Mouse (Mus musculus) T-helper 1 cell (primary cell): ENCODE results near the gene Mapk13.
"Not testable (repeated sequence)": the region's sequence is repeated elsewhere in the genome, so short reads cannot be mapped to it uniquely, and the experiment has no call there.

Experiments
- in situ Hi-C: fragments of 300-600 bp; cut with MboI, MseI; formaldehyde crosslinking; loops from one replicate; pipeline ENCODE4 v1.15.1; 2025; ENCODE audit warnings: high pct_unique_total_duplicates

Mapk13 gene

GRCm38 (mm10) chr17:28769121-28769874 is at the start of gene Mapk13:
Mapk13 (plus strand) TSS chr17:28769297.
- in situ Hi-C loops: no loop called here

DNA sequence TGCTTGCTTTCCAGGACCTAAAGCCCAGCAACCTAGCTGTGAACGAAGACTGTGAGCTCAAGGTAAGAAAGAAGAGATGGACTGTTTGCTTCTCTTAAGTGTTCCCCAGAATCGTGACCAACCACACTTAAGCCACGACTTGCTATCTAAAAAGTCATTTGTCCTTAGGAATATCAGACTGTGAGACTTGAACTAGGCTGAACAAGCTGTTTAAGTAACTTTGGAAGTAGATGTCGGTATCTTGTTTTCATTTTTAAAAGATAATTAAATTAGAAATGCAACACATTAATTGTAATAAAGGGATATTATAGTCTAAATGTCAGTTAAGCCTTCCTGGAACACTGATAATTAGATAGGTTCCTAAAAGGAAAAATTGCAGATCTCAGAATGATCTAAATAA is 43.3 kb upstream of the Mapk13 start, which contains the start of gene AC170998.1:
Gene AC170998.1 (plus strand): TSS at position 301 of the 400 bp plus-strand sequence.
- in situ Hi-C loops: no loop called here

DNA sequence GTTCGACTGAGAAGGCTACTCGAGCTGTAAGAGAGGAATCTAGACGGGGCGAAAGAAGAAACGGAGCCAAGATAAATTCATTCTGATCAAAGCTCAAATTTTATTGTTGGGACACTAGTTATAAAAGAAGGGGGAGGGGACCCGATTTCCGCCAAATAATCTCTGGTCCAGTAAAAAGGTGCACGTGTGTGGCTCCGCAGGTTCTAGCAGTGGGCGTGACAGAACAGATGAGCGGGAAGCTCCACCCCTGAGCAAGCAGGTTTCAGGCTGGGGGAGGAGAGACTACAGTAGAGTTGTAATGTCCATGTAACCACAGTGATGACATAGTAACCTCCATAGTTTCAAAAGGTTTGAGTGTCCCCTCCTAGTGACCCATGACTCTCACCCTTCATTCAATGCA is 41.6 kb upstream of the Mapk13 start:
- in situ Hi-C loops: not testable (repeated sequence)

- in situ Hi-C loops: loop anchor here (5.0 kb wide), 1 partner anchor 68 kb away; no protein-coding TSS in a partner anchor
Observed at GRCm38 (mm10) chr17:28735317-28736105, 33.6 kb upstream of the Mapk13 start.

DNA sequence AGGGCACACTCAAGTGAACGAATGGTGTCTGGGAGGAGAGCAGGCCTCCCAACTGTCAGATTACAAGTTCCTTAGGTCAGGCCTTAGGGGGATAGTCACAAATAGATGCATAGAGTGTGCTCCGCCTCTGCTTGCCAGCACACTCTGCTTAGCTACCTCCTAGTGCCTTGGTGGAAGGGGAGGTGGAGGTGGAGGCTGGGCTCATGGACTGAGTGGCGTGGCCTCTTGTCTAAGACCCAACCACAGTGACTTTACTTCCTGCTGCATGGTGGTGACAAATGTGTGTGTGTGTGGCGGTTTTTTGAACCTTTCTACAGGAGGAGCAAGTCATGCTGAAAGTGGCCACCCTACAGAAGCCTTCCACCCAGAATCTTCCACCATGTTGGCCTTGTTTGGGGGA is 32.6 kb upstream of the Mapk13 start:
- in situ Hi-C loops: loop anchor here (5.0 kb wide), 1 partner anchor 69 kb away; no protein-coding TSS in a partner anchor

DNA sequence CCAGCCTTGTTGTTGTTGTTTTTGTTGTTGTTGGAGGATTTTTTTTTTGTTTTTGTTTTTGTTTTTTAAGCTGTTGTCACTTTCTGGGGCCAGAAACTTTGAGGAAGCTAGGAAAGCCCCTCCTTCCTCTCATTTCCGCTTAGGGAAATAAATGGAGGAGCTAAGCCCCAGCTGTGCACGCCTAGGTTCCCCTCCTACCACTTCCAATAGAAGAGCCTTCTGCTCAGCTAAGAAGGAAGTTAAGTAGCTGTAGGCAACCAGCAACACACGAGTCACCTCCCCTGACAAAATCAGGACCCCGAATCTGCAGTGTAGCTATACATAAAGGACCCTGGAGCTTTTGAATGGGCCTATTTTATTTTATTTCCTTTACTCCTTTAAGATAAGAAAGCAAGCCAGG is 31.1 kb upstream of the Mapk13 start:
- in situ Hi-C loops: loop anchor here (5.0 kb wide), 1 partner anchor 71 kb away; no protein-coding TSS in a partner anchor

- in situ Hi-C loops: loop anchor here (5.0 kb wide), 1 partner anchor 72 kb away; no protein-coding TSS in a partner anchor
Observed at GRCm38 (mm10) chr17:28739244-28739643, 29.9 kb upstream of the Mapk13 start.

DNA sequence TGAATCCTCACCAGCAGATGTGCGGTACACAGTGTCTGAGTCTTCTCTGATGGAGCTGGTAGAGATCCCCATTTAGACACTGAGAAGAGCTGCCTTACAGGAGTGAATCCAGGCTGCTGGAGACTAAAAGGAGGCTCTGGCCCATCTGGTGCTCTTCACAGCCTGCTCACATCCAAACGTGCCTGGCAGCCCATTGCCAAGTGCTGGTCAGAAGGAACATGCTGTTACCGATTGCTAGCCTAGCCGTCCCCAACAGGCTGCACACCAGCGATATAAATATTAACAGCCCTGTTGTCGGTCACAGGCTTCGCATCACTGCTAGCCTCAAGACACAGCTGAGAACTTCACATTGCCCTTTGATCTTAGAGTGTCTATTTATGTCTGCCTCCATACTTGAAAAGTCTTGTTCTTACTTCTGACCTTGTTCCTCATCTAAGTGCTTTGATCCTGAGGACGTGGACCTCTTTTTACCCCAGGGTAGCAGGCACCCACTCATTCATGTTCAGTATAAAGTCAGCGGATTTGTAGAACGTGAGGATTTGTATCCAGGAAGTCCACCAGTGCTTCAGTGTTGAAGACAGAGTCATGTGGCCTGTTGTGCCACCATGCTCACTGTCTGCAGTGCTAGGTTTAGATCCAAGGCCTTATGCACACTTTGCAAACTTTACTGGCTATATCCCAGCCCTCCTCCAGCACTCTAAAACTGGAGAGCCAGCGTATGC is 25.8 kb upstream of the Mapk13 start:
- in situ Hi-C loops: no loop called here

DNA sequence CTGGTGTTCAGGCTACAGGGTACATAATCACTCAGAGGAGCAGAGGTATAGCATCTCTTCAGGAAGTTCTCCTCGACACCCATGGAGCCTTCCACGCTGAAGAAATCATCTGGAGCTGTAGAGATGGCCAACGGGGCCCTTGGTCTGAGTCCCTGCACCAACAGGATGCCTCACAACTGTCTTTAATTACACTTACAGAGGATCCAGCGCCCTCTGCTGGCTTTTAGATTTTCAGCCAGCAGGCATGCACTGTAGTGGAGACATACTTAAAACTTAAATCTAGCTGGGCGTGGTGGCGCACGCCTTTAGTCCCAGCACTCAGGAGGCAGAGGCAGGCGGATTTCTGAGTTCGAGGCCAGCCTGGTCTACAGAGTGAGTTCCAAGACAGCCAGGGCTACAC is 25.2 kb upstream of the Mapk13 start:
- in situ Hi-C loops: no loop called here

DNA sequence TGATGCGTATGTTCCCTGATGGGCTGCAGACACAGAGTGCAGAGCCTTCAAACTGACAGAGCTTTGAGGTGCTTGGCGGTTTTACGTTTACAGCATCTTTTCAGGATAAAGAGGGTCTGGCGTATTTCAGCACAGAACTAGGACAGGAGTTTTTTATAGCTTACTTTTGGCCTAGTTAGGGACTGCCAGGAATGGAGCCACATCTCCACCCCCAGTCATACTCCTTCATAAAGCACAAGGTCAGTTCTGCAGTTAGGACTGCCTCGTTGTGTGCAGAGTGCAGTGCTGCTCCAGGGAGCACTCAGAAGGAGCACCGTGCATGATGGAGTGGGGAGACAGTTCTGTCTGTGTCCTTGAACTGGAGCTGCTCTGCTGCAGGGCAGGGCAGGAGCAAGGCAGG is 23.3 kb upstream of the Mapk13 start:
- in situ Hi-C loops: no loop called here

DNA sequence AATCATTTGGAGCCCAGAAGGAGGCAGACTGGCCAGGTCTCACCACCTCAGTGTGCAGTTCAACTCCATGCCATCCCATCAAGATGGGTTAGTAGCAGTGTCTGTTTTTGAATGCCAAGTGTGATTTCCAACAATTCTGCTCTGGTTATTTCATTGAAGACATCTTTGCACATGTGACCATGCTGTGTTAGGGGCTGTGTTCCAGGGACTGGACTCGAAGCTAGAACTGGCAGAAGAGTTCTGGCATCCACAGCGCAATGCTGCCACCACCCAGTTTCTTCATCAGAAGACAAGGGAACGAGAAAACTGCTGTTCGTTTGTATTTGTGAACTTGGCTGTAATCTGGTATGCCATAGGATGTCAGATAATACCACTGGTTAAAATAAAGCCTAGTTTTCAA is 21.1 kb upstream of the Mapk13 start:
- in situ Hi-C loops: no loop called here

DNA sequence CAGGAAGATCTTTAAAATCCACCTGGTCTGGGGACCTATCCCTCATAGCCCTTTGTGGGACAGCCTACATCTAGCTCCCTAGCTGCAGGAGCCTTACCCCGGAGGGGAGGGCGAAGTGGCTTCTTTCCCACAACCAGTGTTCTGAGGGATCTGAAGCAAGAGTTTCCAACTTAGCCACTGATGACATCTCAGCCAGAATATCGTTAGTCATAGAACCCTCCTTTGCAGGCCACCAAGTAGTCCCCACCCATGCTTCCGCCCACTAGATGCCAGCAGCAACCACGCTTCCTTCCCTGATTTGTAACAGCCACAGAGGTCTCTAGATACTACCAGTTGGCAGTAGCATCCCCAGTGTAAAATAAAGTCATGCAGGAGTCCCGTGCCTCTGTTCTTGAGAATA is 18.5 kb upstream of the Mapk13 start:
- in situ Hi-C loops: no loop called here

GRCm38 (mm10) chr17:28756447-28756846 is 12.7 kb upstream of the Mapk13 start:
- in situ Hi-C loops: loop anchor here (5.0 kb wide), 1 partner anchor 81 kb away; no protein-coding TSS in a partner anchor

- in situ Hi-C loops: loop anchor here (5.0 kb wide), 1 partner anchor 80 kb away; no protein-coding TSS in a partner anchor
Observed at GRCm38 (mm10) chr17:28757470-28757869, 11.6 kb upstream of the Mapk13 start.

GRCm38 (mm10) chr17:28760736-28761312 is 8.3 kb upstream of the Mapk13 start:
- in situ Hi-C loops: no loop called here

DNA sequence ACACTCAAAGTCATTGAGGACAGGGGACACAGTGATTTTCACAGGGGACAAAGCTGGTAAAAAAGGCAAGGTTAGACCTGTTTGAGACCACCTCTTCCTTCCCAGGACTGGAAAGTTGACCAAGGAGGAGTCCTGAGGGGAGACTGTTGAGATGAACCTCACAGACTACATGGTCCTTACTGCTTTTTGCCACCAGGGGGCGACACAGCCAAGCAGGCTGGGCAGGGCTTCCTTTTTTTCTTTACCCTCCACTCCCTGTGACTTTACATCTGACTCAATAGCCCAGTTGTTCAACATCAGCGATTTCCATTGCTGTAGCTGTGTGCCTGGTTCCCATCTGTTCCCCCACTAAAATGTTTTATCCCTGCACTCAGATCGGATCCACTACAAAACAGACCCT is 7.2 kb upstream of the Mapk13 start:
- in situ Hi-C loops: no loop called here

DNA sequence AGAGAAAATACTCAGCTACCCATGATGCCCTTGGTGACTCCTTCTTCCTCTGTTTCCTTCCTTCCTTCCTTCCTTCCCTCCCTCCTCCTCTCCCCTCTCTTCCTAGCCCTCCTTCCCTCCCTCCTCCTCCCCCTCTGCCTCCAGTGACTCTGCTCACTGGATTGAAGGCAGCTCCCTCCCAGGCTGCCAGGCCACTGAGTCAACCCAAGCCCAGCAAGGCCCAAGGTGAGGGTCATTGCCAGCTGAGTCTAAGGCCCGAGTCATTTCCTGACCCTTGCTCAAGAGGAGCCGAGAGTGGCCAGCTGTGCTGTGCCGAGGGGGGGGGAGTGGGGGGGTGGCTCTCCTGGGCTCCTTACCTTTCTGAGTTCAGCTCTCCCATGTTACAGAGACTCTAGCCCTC is 2.9 kb upstream of the Mapk13 start:
- in situ Hi-C loops: no loop called here

DNA sequence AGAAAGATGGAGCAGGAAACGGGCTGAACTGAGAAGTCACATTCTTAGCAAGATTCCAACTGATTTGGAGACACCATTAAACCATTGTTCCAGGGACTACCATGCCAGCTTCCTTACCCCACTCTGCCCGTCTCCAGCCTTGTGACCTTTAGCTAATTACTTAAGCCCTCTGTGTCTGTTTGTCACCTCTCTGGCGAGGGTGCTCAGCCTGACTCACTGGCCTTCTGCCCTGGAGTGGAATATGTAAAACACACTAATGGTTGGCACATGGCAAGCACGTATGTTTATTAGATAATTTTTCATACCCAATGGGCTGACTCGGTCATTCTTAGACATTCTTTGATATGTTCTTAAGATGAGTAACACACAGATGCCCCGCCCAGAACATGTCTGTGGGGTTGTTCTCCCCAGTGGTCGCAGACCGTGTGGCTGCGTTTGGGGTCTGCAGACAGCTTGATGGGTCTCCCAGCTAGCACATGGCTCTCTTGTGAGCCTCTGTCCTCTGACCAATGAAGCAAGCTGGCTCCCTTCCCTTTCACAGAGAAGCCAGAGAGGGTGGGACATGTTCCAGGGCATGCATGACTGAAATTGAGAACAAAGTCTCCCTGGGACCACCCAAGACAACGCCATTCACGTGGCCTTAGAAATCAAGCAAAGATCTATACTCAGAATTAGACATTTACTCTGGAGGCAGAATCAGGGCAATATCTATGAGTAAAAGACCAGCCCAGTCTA is 2.1 kb upstream of the Mapk13 start:
- in situ Hi-C loops: no loop called here

- in situ Hi-C loops: loop anchor here (5.0 kb wide), 1 partner anchor 82 kb away; no protein-coding TSS in a partner anchor
Observed at GRCm38 (mm10) chr17:28769875-28770421, 851 bp downstream of the Mapk13 start.

DNA sequence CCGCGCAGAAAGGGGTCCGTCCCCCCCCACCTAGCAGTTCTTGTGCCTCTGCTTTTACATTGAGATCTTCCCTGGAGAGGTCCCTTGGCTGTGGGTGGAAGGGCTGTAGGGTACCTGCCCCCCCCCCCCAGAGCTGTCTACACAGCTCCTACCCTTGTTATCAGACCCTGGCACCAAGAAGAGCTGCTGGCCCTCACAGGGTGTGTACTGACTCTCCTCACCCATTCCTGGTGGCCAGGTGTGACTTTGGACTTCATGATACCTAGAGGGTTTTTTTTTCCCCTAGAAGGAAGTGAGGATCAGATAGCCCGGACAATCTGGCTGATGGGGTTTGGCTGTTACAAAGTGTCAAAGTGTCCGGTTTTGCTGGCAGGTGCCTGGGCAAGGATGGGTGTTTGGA is 2.2 kb downstream of the Mapk13 start:
- in situ Hi-C loops: loop anchor here (5.0 kb wide), 1 partner anchor 81 kb away; no protein-coding TSS in a partner anchor
